Mouse (Mus musculus): ENCODE data around the gene Adamts13.

GRCm38 (mm10) chr2:26956811-26957487 lies 16.3 kb upstream of the Adamts13 start:
- no peak for TF ChIP-seq CEBPB (IDR thresholded peaks at IDR 0.05; ENCODE audit: low read depth)
- TF ChIP-seq CTCF (IDR thresholded peaks at IDR 0.05; ENCODE audit: control insufficient read depth, insufficient read depth, insufficient read length), result no peak
- no peak for TF ChIP-seq USF1 (IDR thresholded peaks at IDR 0.05; ENCODE audit: low read depth)
- no peak for TF ChIP-seq MAX (IDR thresholded peaks at IDR 0.05)
- no peak for TF ChIP-seq MYOD1 (IDR thresholded peaks at IDR 0.05; ENCODE audit: control insufficient read depth, insufficient read length, low read depth)
